Mouse (Mus musculus) embryonic facial prominence, embryonic 11.5 days (tissue): Measurements from ENCODE around the gene Ntan1. TPM values are rescaled to one million over a fixed set of nuclear protein-coding genes. Genes with fewer than 3 reads are reported as not detected.
"Not testable (repeated sequence)": the region's sequence is repeated elsewhere in the genome, so short reads cannot be mapped to it uniquely, and the experiment has no call there.

Source experiments
- ATAC-seq: fragments of 200-750 bp; cut with Nextera tagmentation; replicated peaks from 2 replicates; pipeline ENCODE4 v1.8.0; 2017; ENCODE audit warnings: low read depth; ENCODE audit not compliant: insufficient number of reproducible peaks, low FRiP score, low TSS enrichment
- DNase-seq: peaks from one replicate; pipeline ENCODE4 v3.0.0-alpha.2; 2015; ENCODE audit warnings: low spot score
- H3K27ac ChIP-seq: fragments of 300-500 bp; sonication (generic); replicated peaks from 2 replicates; pipeline ENCODE4 v1.5.1; 2014; ENCODE audit warnings: mild to moderate bottlenecking, low read depth, low read length, control low read depth
- H3K27me3 ChIP-seq: fragments of 300-500 bp; sonication (generic); 2 replicates; pipeline ENCODE4 v1.6.1; 2014; ENCODE audit warnings: mild to moderate bottlenecking, low read length, moderate library complexity, mixed read lengths; ENCODE audit not compliant: control insufficient read depth, insufficient read depth
- H3K36me3 ChIP-seq: fragments of 300-500 bp; sonication (generic); replicated peaks from 2 replicates; pipeline ENCODE4 v1.6.1; 2014; ENCODE audit warnings: low read depth, mild to moderate bottlenecking, low read length, moderate library complexity, mixed read lengths; ENCODE audit not compliant: control insufficient read depth, insufficient read depth
- H3K4me1 ChIP-seq: fragments of 300-500 bp; sonication (generic); 2 replicates; pipeline ENCODE4 v1.6.1; 2014; ENCODE audit warnings: low read length, mixed read lengths; ENCODE audit not compliant: control insufficient read depth, insufficient read depth
- H3K4me2 ChIP-seq: fragments of 300-500 bp; sonication (generic); 2 replicates; pipeline ENCODE4 v1.6.1; 2014; ENCODE audit warnings: low read depth, mild to moderate bottlenecking, control low read depth, low read length, moderate library complexity
- H3K4me3 ChIP-seq: fragments of 300-500 bp; sonication (generic); 2 replicates; pipeline ENCODE4 v1.5.1; 2014; ENCODE audit warnings: low read depth, low read length, control low read depth
- H3K9ac ChIP-seq: fragments of 300-500 bp; sonication (generic); replicated peaks from 2 replicates; pipeline ENCODE4 v1.6.1; 2014; ENCODE audit warnings: mild to moderate bottlenecking, control low read depth, low read length
- H3K9me3 ChIP-seq: fragments of 300-500 bp; sonication (generic); replicated peaks from 2 replicates; pipeline ENCODE4 v1.6.1; 2016; ENCODE audit warnings: mild to moderate bottlenecking, low read length, inconsistent platforms, mixed read lengths; ENCODE audit not compliant: control insufficient read depth
- WGBS: fragments of 180-500 bp; shearing (Covaris S2); extraction: QIAGEN DNeasy Blood & Tissue Kit; methylation state at CpG from one replicate; pipeline ENCODE4 v1.1.7; 2014; 5-methylcytosine and 5-hydroxymethylcytosine counted together
- microRNA-seq: library from miRNA; unstranded; fragments of <30 nt; microRNA quantifications from one replicate; pipeline ENCODE4, GENCODE M21; 2016; ENCODE audit warnings: borderline number of aligned reads
- polyA plus RNA-seq: library from polyadenylated mRNA; unstranded; fragments of >200 nt; fragmentation: Nextera tagmentation; extraction: Ambion mirVana; gene quantifications from 2 replicates; pipeline ENCODE4 v1.2.1, GENCODE M21; 2014

Ntan1 gene
- polyA plus RNA-seq, 1 experiment from 2014 or later = 190 TPM

GRCm38 (mm10) chr16:13866616-13867015, 48.0 kb downstream of the Ntan1 start:
- 87% methylated on average over 5 of the region's 5 CpGs for WGBS
- DNase-seq = no peak
- no peaks in the 10 kb centered on the region for H3K4me1 ChIP-seq
- no peaks in the 10 kb centered on the region for H3K36me3 ChIP-seq
- H3K4me2 ChIP-seq = no peak overlapping the region
- no peak overlapping the region for H3K4me3 ChIP-seq
- ATAC-seq = no peak
- H3K27me3 ChIP-seq = no peaks in the 10 kb centered on the region
- H3K27ac ChIP-seq = no peak overlapping the region
- no peak overlapping the region for H3K9ac ChIP-seq
- H3K9me3 ChIP-seq = no peaks in the 10 kb centered on the region

DNA sequence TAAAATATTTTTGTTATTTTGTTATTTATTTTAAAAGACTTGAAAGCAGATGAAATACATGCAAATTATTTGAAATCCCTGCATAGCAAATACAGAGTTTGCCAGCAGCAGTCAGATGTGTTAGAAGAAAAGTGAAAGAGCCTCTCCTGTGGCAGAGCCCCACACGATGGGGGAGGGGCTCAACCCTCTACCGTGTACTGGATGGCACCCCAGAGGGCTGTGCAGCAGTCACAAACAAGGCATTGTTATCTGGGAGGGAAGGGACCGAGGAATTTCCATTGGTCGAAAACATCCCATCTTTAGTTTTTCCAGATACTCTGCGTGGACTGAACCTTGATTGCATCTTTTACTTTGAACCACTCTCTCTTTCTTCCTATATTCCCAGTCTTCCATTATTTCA, 48.8 kb downstream of the Ntan1 start:
- H3K4me3 ChIP-seq, H3K27ac ChIP-seq, H3K36me3 ChIP-seq, H3K9me3 ChIP-seq, H3K4me2 ChIP-seq, H3K9ac ChIP-seq, H3K27me3 ChIP-seq, ATAC-seq, H3K4me1 ChIP-seq: not testable (repeated sequence)
- 9% methylated on average over 5 of the region's 5 CpGs for WGBS
- peak; percentile 36 for DNase-seq

GRCm38 (mm10) chr16:13867910-13868514, 49.4 kb downstream of the Ntan1 start:
- Histone ChIP-seq H3K9me3 (no peaks in the 10 kb centered on the region), H3K4me1 (no peaks in the 10 kb centered on the region), H3K4me3 (peak overlapping the region; percentile 30), H3K27ac (no peak overlapping the region), H3K4me2 (peak overlapping the region; percentile 44), H3K27me3 (no peaks in the 10 kb centered on the region), H3K36me3 (no peaks in the 10 kb centered on the region), H3K9ac (peak overlapping the region; percentile 51)
- DNase-seq (peak; percentile 15), ATAC-seq (peak; percentile 56; the same call in 1 of the 2 replicates)
- 5% methylated on average over 42 of the region's 42 CpGs for WGBS

- 95% methylated on average over 4 of the region's 4 CpGs for WGBS
- Histone ChIP-seq H3K4me1 (no peaks in the 10 kb centered on the region), H3K27ac (no peak overlapping the region), H3K9ac (no peak overlapping the region), H3K4me3 (no peak overlapping the region), H3K9me3 (no peaks in the 10 kb centered on the region), H3K36me3 (no peaks in the 10 kb centered on the region; the same call in 1 of the 2 replicates), H3K4me2 (no peak overlapping the region), H3K27me3 (no peaks in the 10 kb centered on the region)
- ATAC-seq (no peak), DNase-seq (no peak)
These were observed 56.8 kb downstream of the Ntan1 start for GRCm38 (mm10) chr16:13875483-13875882.

DNA sequence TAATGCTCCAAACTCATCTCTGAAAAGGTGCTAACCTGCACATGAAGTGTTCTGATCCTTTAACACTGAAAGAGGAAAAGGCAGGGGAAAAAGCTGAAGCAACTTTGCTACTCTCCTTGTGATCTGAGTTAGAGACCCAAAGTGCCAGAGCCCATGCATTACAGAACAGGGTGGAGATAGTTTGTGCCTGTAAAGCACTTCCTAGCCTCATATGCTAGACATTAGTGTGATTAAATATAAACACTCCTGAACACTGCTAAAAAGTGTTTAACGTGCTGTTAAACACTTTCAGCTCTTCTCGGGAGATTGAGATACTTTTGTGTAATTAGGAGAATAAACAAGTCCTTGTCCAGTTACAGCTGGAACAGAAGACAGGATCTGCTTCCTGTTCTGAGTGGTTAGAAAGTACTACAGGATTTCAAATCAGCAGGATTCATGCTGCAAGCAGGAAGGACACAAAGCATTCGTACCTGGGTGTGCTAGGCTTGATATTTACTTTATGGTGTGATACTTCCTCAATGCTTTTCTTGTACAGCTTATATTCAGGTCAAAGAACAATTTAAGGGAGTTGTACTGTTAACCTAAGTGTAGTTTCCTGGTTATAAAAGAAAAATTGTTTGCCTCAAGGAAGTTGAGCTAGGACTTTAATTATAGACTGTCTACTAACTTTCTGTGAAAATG, 64.6 kb downstream of the Ntan1 start:
- Histone ChIP-seq H3K4me2 (no peak overlapping the region), H3K27ac (no peak overlapping the region), H3K9me3 (no peaks in the 10 kb centered on the region), H3K36me3 (no peaks in the 10 kb centered on the region), H3K4me3 (no peak overlapping the region), H3K4me1 (no peaks in the 10 kb centered on the region), H3K27me3 (no peaks in the 10 kb centered on the region), H3K9ac (no peak overlapping the region)
- DNase-seq (peak; percentile 2), ATAC-seq (no peak)
- 30% methylated on average over 3 of the region's 3 CpGs for WGBS

Small RNA genes within 50 kb of the gene (microRNA-seq; reads per million reads assigned to microRNA genes)
- gene Gm27734 = not detected

Other genes with a start within 250 kb of the Ntan1 start
- gene Parn, start 150.7 kb upstream of the Ntan1 start, polyA plus RNA-seq = 42.4 and 45.8 TPM in 2 replicates
- gene Bfar, start 147.0 kb upstream of the Ntan1 start, polyA plus RNA-seq = 38.6 and 40.3 TPM in 2 replicates
- 10.9 and 11.8 TPM in 2 replicates for gene 3110001I22Rik, start 146.9 kb upstream of the Ntan1 start, polyA plus RNA-seq
- not detected in 2 replicates for gene Pla2g10, start 87.9 kb upstream of the Ntan1 start, polyA plus RNA-seq
- 80.0 and 84.3 TPM in 2 replicates for gene Rrn3, start 38.1 kb upstream of the Ntan1 start, polyA plus RNA-seq
- gene Pdxdc1, start 84.3 kb downstream of the Ntan1 start, polyA plus RNA-seq = 91.2 and 94.9 TPM in 2 replicates
- 2.8 and 4.4 TPM in 2 replicates for gene Mpv17l, start 84.3 kb downstream of the Ntan1 start, polyA plus RNA-seq
- gene 2900011O08Rik, start 167.8 kb downstream of the Ntan1 start, polyA plus RNA-seq = 12.6 and 14.2 TPM in 2 replicates
- gene Ifitm7, start 168.0 kb downstream of the Ntan1 start, polyA plus RNA-seq = 0.11 and 0.42 TPM in 2 replicates